Mouse (Mus musculus) MEL (cell line): ENCODE results near the gene Opcml.

Source experiments
- CTCF ChIP-seq, 3 experiments: IDR thresholded peaks in 2 of 3; conservative IDR thresholded peaks in 1 of 3; 2 replicates each; pipeline ENCODE4 v1.5.1; 2011 to 2012; ENCODE audit warnings: low read length in 3 of 3, low read depth in 2 of 3, mild to moderate bottlenecking in 2 of 3, improper control_type of control experiment in 1 of 3, inconsistent platforms in 1 of 3, mixed read lengths in 1 of 3, moderate library complexity in 1 of 3; ENCODE audit not compliant: control insufficient read depth in 1 of 3, insufficient read depth in 1 of 3, poor library complexity in 1 of 3, severe bottlenecking in 1 of 3
- MAX ChIP-seq: IDR thresholded peaks from 2 replicates; pipeline ENCODE4 v1.6.1; 2011; ENCODE audit warnings: low read length, improper control_type of control experiment
- POLR2A ChIP-seq, 2 experiments: IDR thresholded peaks; 2 replicates each; pipeline ENCODE4 v1.6.1; 2011 to 2012; ENCODE audit warnings: low read length in 2 of 2, mild to moderate bottlenecking in 2 of 2, control low read depth in 1 of 2, improper control_type of control experiment in 1 of 2, low read depth in 1 of 2, moderate library complexity in 1 of 2; ENCODE audit not compliant: control insufficient read depth in 1 of 2, insufficient read depth in 1 of 2, poor library complexity in 1 of 2

- no peak for TF ChIP-seq POLR2A (IDR thresholded peaks at IDR 0.05; ENCODE audit: control insufficient read depth in 1 of 2, insufficient read depth in 1 of 2, low read depth in 1 of 2, low read length in 2 of 2, poor library complexity in 1 of 2)
- no peak for TF ChIP-seq CTCF (IDR thresholded peaks at IDR 0.05 in 2 of 3, conservative IDR thresholded peaks at IDR 0.05 in 1 of 3; ENCODE audit: control insufficient read depth in 1 of 3, insufficient read depth in 1 of 3, low read depth in 2 of 3, low read length in 3 of 3, poor library complexity in 1 of 3, severe bottlenecking in 1 of 3)
- no peak for TF ChIP-seq MAX
Observed at GRCm38 (mm10) chr9:28681252-28682037, 890.9 kb downstream of the Opcml start.
